Mouse (Mus musculus) liver, adult 2 months (tissue): ENCODE results near the gene Cdca8.

Source experiments
- CTCF ChIP-seq: fragments of 200-500 bp; IDR thresholded peaks from 2 replicates; pipeline ENCODE4 v1.5.1; 2011; ENCODE audit warnings: low read depth, low read length, control low read depth
- POLR2A ChIP-seq: fragments of 200-500 bp; IDR thresholded peaks from 2 replicates; pipeline ENCODE4 v1.6.1; 2011; ENCODE audit warnings: low read length, control low read depth; ENCODE audit not compliant: insufficient read depth; ENCODE audit errors: extremely low read depth

DNA sequence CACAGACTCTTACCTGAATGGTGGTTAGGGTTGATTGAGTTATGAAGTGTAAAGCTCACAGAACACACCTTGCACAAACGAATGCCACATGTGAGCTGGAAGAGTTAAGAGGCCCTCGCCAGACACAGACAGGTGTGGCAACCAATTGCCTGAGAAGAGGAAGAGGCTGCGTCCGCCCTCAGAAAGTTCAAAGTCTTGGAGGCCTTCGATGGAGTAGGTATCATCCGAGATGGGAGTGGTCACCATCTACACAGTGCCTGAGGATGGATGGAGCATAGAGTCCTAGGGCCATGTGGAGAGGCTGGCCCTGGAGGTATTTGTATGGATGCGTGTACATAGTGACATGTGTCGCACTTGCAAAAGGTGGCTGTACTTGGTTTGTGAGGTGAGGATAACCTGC lies 32.0 kb upstream of the Cdca8 start:
- no peak for TF ChIP-seq CTCF
- no peak for TF ChIP-seq POLR2A
